Mouse (Mus musculus) megakaryocyte-erythroid progenitor cell, adult 5-6 weeks (primary cell): ENCODE results near the gene Slc22a23. TPM values are rescaled to one million over a fixed set of nuclear protein-coding genes. Genes with fewer than 3 reads are reported as not detected.

Experiments used
- total RNA-seq, 2 experiments: library from RNA; stranded (forward) in 1 of 2; stranded (reverse) in 1 of 2; fragments of 200-1000, 215-1000 nt in 1 of 2; fragments of >200 nt in 1 of 2; fragmentation: Nextera tagmentation in 1 of 2; gene quantifications; 2 replicates each; pipeline ENCODE4 v1.2.3; 2014 to 2017

The Slc22a23 gene
- total RNA-seq, 2 experiments from 2014 or later, result 29.1 to 35.5 TPM

Other genes with a start within 250 kb of the Slc22a23 start
- gene Tubb2b, start 214.7 kb downstream of the Slc22a23 start, total RNA-seq (2014; fragmentation: Nextera tagmentation), result not detected in 2 replicates
- not detected in 2 replicates for gene Tubb2b, start 214.7 kb downstream of the Slc22a23 start, total RNA-seq (2017)
- 53.4 and 73.9 TPM in 2 replicates for gene Psmg4, start 182.2 kb downstream of the Slc22a23 start, total RNA-seq (2014; fragmentation: Nextera tagmentation)
- 145 and 217 TPM in 2 replicates for gene Psmg4, start 182.2 kb downstream of the Slc22a23 start, total RNA-seq (2017)